Mouse (Mus musculus): ENCODE measurements around the gene Olfr591. TPM values are rescaled to one million over a fixed set of nuclear protein-coding genes. Genes with fewer than 3 reads are reported as not detected.
"Not testable (repeated sequence)": the region's sequence is repeated elsewhere in the genome, so short reads cannot be mapped to it uniquely, and the experiment has no call there.

Olfr591 gene
- polyA plus RNA-seq (2015; fragmentation: Nextera tagmentation; extraction: Ambion mirVana), result not detected in 2 replicates

DNA sequence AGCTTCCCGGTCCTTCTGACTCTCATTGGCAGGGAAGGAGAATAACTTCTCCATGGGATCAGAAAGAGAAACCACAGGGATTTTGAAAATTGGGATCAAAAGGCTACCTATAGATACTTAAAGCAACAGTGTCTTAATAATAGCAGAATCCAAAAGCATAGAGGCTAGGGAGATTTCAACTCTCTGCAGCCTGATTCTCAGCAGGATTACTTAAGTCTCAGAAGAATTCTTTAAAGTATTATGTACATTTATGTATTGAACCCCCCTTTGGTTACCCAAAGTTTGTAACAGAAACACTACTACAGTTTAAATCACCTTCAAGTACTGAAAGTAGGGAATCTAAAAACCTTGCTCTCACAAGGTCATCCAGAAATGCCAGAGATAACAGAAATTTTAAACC lies at the start of gene Olfr591:
Gene Olfr591 (minus strand): TSS at position 101 of the 400 bp plus-strand sequence.
- WGBS (ENCODE audit: insufficient replicate concordance), result 40% methylated on average over 1 of the region's 1 CpGs
- H3K9me3 ChIP-seq (replicated peaks), result no peaks in the 10 kb centered on the region
- no peaks in the 10 kb centered on the region for H3K36me3 ChIP-seq (replicated peaks)
- H3K27ac ChIP-seq (replicated peaks), result no peak within 1 kb of the TSS
- no peak within 1 kb of the TSS for H3K4me3 ChIP-seq (replicated peaks)
- H3K27me3 ChIP-seq, result no peaks in the 10 kb centered on the region
- H3K4me1 ChIP-seq (replicated peaks), result no peaks in the 10 kb centered on the region
- no peak within 1 kb of the TSS for H3K4me2 ChIP-seq
- H3K9ac ChIP-seq, result no peak within 1 kb of the TSS
- no peak for ATAC-seq (ENCODE audit: insufficient read depth)

- no peak within 1 kb of the TSS for H3K4me3 ChIP-seq (replicated peaks)
- ATAC-seq (ENCODE audit: insufficient read depth), result no peak
- no peaks in the 10 kb centered on the region for H3K36me3 ChIP-seq (replicated peaks)
- H3K4me1 ChIP-seq (replicated peaks), result no peaks in the 10 kb centered on the region
- no peaks in the 10 kb centered on the region for H3K27me3 ChIP-seq
- no peak within 1 kb of the TSS for H3K27ac ChIP-seq (replicated peaks)
- no peaks in the 10 kb centered on the region for H3K9me3 ChIP-seq (replicated peaks)
- no peak within 1 kb of the TSS for H3K9ac ChIP-seq
- no peak within 1 kb of the TSS for H3K4me2 ChIP-seq
Measured at GRCm38 (mm10) chr7:103216696-103217095, 38.6 kb upstream of the Olfr591 start, which contains the start of gene Olfr594. Olfr594 (plus strand) TSS chr7:103216996.

DNA sequence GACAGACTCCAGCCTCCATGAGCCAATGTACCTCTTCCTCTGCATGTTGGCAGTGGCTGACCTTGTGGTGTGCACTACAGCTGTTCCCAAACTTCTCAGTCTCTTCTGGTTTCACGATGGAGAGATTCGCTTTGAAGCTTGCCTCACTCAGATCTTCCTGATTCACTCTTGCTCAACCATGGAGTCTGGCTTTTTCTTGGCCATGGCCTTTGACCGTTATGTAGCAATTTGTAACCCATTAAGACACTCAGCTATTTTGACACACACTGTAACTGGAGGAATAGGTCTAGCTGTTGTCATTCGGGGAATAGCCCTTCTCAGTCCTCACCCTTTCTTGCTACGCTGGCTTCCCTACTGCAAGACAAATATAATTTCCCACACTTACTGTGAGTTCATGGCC lies 33.9 kb upstream of the Olfr591 start:
- H3K4me3 ChIP-seq (replicated peaks); H3K4me1 ChIP-seq (replicated peaks); H3K4me2 ChIP-seq; H3K9ac ChIP-seq; H3K27me3 ChIP-seq; ATAC-seq (ENCODE audit: insufficient read depth); H3K27ac ChIP-seq (replicated peaks); H3K9me3 ChIP-seq (replicated peaks); H3K36me3 ChIP-seq (replicated peaks): not testable (repeated sequence)
- WGBS (ENCODE audit: insufficient replicate concordance), result 62% methylated on average over 5 of the region's 5 CpGs

- no peak within 1 kb of the TSS for H3K9ac ChIP-seq
- WGBS (ENCODE audit: insufficient replicate concordance), result 24% methylated on average over 1 of the region's 1 CpGs
Measured at GRCm38 (mm10) chr7:103211562-103211961, 33.4 kb upstream of the Olfr591 start, which contains the start of gene Olfr593. Olfr593 (plus strand) TSS chr7:103211862.

GRCm38 (mm10) chr7:103184503-103184902 lies 6.4 kb upstream of the Olfr591 start, which contains the start of gene Olfr592:
Olfr592 (plus strand) TSS chr7:103184803.
- H3K27me3 ChIP-seq; H3K4me2 ChIP-seq; H3K4me1 ChIP-seq (replicated peaks); ATAC-seq (ENCODE audit: insufficient read depth); H3K9ac ChIP-seq; H3K4me3 ChIP-seq (replicated peaks); H3K27ac ChIP-seq (replicated peaks); H3K9me3 ChIP-seq (replicated peaks); H3K36me3 ChIP-seq (replicated peaks): not testable (repeated sequence)
- 55% methylated on average over 1 of the region's 1 CpGs for WGBS (ENCODE audit: insufficient replicate concordance)

More at GRCm38 (mm10) chr7:103211562-103211961, 33.4 kb upstream of the Olfr591 start, which contains the start of gene Olfr593:
- ATAC-seq (ENCODE audit: insufficient read depth), result no peak
- Histone ChIP-seq H3K4me2 (no peak within 1 kb of the TSS), H3K27ac (replicated peaks) (no peak within 1 kb of the TSS), H3K9me3 (replicated peaks) (no peaks in the 10 kb centered on the region), H3K27me3 (no peaks in the 10 kb centered on the region), H3K36me3 (replicated peaks) (no peaks in the 10 kb centered on the region), H3K4me1 (replicated peaks) (no peaks in the 10 kb centered on the region), H3K4me3 (replicated peaks) (no peak within 1 kb of the TSS)

GRCm38 (mm10) chr7:103169697-103170096 lies 8.4 kb downstream of the Olfr591 start:
- Histone ChIP-seq H3K4me3 (replicated peaks) (no peak overlapping the region), H3K27ac (replicated peaks) (no peak overlapping the region), H3K9ac (no peak overlapping the region), H3K4me1 (replicated peaks) (no peaks in the 10 kb centered on the region), H3K27me3 (no peaks in the 10 kb centered on the region), H3K36me3 (replicated peaks) (no peaks in the 10 kb centered on the region), H3K9me3 (replicated peaks) (no peaks in the 10 kb centered on the region), H3K4me2 (no peak overlapping the region)
- ATAC-seq (ENCODE audit: insufficient read depth), result no peak
- 55% methylated on average over 5 of the region's 5 CpGs for WGBS (ENCODE audit: insufficient replicate concordance)

- Histone ChIP-seq H3K36me3 (replicated peaks) (no peaks in the 10 kb centered on the region), H3K9ac (no peak within 1 kb of the TSS), H3K27ac (replicated peaks) (no peak within 1 kb of the TSS), H3K4me2 (no peak within 1 kb of the TSS), H3K4me3 (replicated peaks) (no peak within 1 kb of the TSS), H3K9me3 (replicated peaks) (no peaks in the 10 kb centered on the region), H3K27me3 (no peaks in the 10 kb centered on the region), H3K4me1 (replicated peaks) (no peaks in the 10 kb centered on the region)
- ATAC-seq (ENCODE audit: insufficient read depth), result no peak
- 33% methylated on average over 2 of the region's 2 CpGs for WGBS (ENCODE audit: insufficient replicate concordance)
Measured at GRCm38 (mm10) chr7:103156256-103156655, 21.9 kb downstream of the Olfr591 start, which contains the start of gene Olfr589. Olfr589 (minus strand) TSS chr7:103156356.

GRCm38 (mm10) chr7:103140579-103140978 lies 37.6 kb downstream of the Olfr591 start, which contains the start of gene Olfr588-ps1:
Olfr588-ps1 (plus strand) TSS chr7:103140879.
- Histone ChIP-seq H3K9ac (no peak within 1 kb of the TSS), H3K4me2 (no peak within 1 kb of the TSS), H3K27ac (replicated peaks) (no peak within 1 kb of the TSS), H3K4me1 (replicated peaks) (no peaks in the 10 kb centered on the region), H3K36me3 (replicated peaks) (no peaks in the 10 kb centered on the region), H3K4me3 (replicated peaks) (no peak within 1 kb of the TSS), H3K9me3 (replicated peaks) (no peaks in the 10 kb centered on the region), H3K27me3 (no peaks in the 10 kb centered on the region)
- no peak for ATAC-seq (ENCODE audit: insufficient read depth)
- 70% methylated on average over 1 of the region's 1 CpGs for WGBS (ENCODE audit: insufficient replicate concordance)

- H3K27ac ChIP-seq (replicated peaks), result no peak within 1 kb of the TSS
- no peak for ATAC-seq (ENCODE audit: insufficient read depth)
- H3K4me3 ChIP-seq (replicated peaks), result no peak within 1 kb of the TSS
- no peaks in the 10 kb centered on the region for H3K9me3 ChIP-seq (replicated peaks)
- H3K27me3 ChIP-seq, result no peaks in the 10 kb centered on the region
- H3K4me1 ChIP-seq (replicated peaks), result no peaks in the 10 kb centered on the region
- no peak within 1 kb of the TSS for H3K4me2 ChIP-seq
- no peak within 1 kb of the TSS for H3K9ac ChIP-seq
- no peaks in the 10 kb centered on the region for H3K36me3 ChIP-seq (replicated peaks)
- WGBS (ENCODE audit: insufficient replicate concordance), result 68% methylated on average over 3 of the region's 3 CpGs
Measured at GRCm38 (mm10) chr7:103125538-103125937, 52.6 kb downstream of the Olfr591 start, which contains the start of gene Olfr586. Olfr586 (minus strand) TSS chr7:103125638.

DNA sequence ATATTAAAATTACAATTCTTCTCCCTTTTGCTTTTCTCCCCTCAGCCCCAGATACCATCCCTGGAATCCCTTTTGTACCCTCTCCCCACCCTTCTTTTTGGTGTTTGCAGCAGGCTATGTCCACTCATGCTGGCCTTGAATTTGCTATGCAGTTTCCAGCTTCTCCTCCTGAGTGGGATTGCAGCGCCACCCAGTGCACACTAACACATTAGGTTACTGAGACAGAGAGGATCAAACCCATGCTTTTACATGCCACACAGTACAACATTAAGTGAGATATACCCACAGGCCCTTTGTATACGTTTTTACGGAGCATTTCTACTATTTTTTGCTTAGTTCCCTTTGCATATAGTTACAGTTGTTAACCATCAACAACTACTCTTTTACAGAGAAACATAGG lies 58.7 kb downstream of the Olfr591 start:
- no peak for ATAC-seq (ENCODE audit: insufficient read depth)
- H3K4me3 ChIP-seq (replicated peaks), result no peak overlapping the region
- no peaks in the 10 kb centered on the region for H3K36me3 ChIP-seq (replicated peaks)
- H3K9ac ChIP-seq, result no peak overlapping the region
- H3K4me1 ChIP-seq (replicated peaks), result no peaks in the 10 kb centered on the region
- WGBS (ENCODE audit: insufficient replicate concordance), result 40% methylated on average over 3 of the region's 3 CpGs
- H3K4me2 ChIP-seq, result no peak overlapping the region
- no peaks in the 10 kb centered on the region for H3K27me3 ChIP-seq
- no peaks in the 10 kb centered on the region for H3K9me3 ChIP-seq (replicated peaks)
- no peak overlapping the region for H3K27ac ChIP-seq (replicated peaks)
